Mouse (Mus musculus) myocyte (in vitro differentiated cells): Measurements from ENCODE around the gene Fam189a1.

Experiments
- E2F4 ChIP-seq: IDR thresholded peaks from one replicate; pipeline ENCODE4 v1.6.1; 2011; ENCODE audit warnings: mild to moderate bottlenecking, control low read depth, moderate library complexity; ENCODE audit not compliant: insufficient read depth
- MAX ChIP-seq: IDR thresholded peaks from one replicate; pipeline ENCODE4 v1.6.1; 2011; ENCODE audit warnings: low read depth, mild to moderate bottlenecking, control low read depth
- MYOG ChIP-seq, 3 experiments: IDR thresholded peaks; one replicate each; pipeline ENCODE4 v1.6.1; 2011; ENCODE audit warnings: control low read depth in 2 of 3, low read depth in 2 of 3, mild to moderate bottlenecking in 2 of 3; ENCODE audit not compliant: insufficient read length in 2 of 3, control insufficient read depth in 1 of 3, insufficient read depth in 1 of 3
- POLR2A ChIP-seq: IDR thresholded peaks from one replicate; pipeline ENCODE4 v1.6.1; 2011; ENCODE audit warnings: low read depth, mild to moderate bottlenecking, control low read depth, moderate library complexity; ENCODE audit not compliant: insufficient read length
- POLR2AphosphoS2 ChIP-seq: IDR thresholded peaks from one replicate; pipeline ENCODE4 v1.6.1; 2011; ENCODE audit warnings: low read depth, control low read depth; ENCODE audit not compliant: insufficient read length
- REST ChIP-seq: IDR thresholded peaks from one replicate; pipeline ENCODE4 v1.6.1; 2011; ENCODE audit warnings: mild to moderate bottlenecking, control low read depth, moderate library complexity; ENCODE audit not compliant: insufficient read depth, insufficient read length
- TCF12 ChIP-seq: IDR thresholded peaks from one replicate; pipeline ENCODE4 v1.6.1; 2011; ENCODE audit warnings: mild to moderate bottlenecking, control low read depth; ENCODE audit not compliant: poor library complexity, insufficient read depth, severe bottlenecking

DNA sequence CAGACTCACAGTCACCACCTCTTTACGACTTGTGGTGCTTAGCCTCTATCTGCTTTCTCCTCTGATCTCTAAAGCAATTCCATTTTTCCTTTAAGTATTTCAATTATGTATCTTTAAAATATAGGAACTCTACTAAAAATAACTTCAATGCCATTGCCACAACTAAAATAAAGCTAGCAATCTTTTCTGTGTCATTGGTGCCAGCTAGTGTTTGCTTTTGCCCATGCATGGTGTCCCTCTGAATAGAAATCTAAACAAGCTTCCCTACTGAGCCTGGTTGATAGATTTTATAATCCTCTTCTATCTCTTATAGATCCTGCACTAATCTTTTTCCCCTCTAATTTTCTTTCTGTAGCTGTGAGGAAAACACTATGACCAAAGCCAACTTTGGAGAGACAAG is 432.0 kb downstream of the Fam189a1 start:
- TF ChIP-seq REST, result no peak
- TF ChIP-seq MAX, result no peak
- no peak for TF ChIP-seq TCF12
- TF ChIP-seq POLR2AphosphoS2, result no peak
- TF ChIP-seq E2F4, result no peak
- no peak for TF ChIP-seq POLR2A
- TF ChIP-seq MYOG (IDR thresholded peaks at IDR 0.05; ENCODE audit: control insufficient read depth in 1 of 3, insufficient read depth in 1 of 3, insufficient read length in 2 of 3, low read depth in 2 of 3), result no peak
